Mouse (Mus musculus): ENCODE measurements around the gene Sec24b.
A peak's percentile ranks its signal among the peaks of the same experiment; 100 is the strongest.

The Sec24b gene

DNA sequence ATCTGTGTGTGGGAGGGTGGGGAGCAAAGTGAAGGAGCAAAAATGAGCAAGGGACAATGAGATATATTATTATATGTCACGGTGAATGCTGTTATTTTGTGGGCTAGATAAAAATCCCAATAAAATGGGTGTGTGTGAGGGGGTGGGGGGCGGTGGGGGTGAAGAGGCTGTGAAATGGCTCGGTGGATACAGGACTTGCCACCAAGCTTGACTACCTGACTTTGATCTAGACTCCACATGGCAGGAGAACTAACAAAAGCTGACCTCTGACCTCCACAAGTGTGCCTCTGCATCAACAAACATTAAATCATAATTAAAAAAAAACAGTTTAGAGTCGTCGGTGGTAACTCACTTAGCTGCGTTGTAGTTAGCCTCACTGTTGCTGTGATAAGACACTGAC, 81.8 kb downstream of the Sec24b start:
- DNase-seq (ENCODE audit: low spot score in 2 of 2): no peak

DNA sequence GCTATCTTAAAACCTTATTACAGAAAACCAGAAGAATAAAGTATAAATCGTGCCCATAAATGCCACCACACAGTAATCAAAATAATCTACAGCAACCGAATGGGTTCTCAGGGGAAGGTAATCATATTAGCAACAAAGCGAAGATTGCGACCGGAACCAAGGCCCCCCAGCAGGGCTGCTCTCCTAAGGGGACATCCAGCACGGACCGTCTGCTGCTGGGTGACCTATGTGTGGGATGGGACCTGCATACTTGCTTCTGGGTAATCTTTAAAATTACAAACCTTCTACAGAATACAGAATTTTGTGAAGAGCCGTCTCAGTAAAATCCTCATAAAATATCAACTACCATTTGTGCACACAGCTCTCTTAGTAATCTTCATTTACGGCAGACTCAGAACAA, 82.6 kb downstream of the Sec24b start:
- no peak for DNase-seq (ENCODE audit: low spot score in 2 of 2)

DNA sequence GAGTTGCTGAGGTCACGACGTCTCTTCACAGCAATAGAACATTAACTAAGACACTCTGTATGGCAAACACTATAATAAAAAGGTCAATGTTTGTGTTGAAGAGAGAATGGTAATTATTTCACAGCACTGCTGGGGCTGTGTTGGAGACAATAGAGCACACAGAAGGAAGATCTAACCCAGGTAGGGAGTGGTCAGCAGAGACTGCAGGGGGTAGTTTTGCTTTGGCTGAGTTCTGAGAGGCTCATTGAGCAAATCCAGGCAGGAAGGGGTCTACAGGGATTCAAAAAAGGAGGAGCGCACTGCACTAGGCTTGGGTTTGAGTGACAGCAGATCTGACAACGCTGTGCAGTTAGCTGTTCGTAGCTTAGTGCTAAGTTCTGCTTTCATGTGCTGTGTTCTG, 85.0 kb downstream of the Sec24b start:
- no peak for DNase-seq (ENCODE audit: low spot score in 2 of 2)

DNA sequence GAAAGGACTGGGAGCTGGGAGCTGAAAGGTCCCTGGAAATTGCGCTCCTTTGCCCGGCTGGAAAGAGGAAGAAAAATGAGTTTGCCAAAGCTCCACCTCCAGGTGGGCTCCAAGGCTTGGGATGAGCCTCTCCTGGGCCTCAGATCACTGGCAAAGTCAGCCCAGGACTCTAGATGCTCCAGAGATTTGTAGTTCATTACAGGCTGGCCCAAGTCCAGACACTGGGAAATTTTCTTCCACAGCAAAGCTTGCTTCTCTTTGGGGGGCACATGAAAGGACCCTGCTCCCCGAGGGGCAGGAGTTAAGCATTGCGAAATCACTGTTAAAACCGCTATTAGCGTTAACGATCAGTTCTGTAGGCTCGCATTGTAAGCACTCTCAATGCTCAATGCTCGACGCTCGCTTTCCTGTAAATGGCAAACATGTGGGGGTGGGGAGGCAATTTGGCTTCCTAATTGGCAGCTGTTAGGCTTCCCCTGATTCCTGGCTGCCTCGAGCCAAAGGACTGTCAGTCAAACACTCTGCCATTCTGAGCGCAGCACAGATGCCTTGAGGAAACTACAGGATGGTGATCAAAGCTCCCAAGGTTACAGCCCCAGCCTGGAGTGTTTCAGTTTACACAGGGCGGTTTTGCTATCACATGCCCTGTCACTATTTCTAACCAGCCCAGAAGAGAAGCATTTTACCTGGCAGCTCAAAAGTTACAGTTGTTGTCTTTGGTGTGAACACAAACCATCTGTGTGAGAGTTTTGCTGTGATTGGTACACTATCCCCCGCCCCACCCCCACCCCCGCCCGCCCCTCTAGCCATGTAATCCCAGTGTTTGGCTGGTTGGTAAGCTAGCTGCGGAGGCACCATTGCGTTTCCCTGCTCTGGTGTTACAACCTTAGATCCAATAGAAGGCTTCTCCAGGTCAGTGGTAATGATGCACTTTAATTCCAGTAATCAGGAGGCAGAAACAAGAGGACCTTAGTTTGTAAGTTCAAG, 90.5 kb downstream of the Sec24b start:
- DNase-seq (ENCODE audit: low spot score in 2 of 2): no peak

DNA sequence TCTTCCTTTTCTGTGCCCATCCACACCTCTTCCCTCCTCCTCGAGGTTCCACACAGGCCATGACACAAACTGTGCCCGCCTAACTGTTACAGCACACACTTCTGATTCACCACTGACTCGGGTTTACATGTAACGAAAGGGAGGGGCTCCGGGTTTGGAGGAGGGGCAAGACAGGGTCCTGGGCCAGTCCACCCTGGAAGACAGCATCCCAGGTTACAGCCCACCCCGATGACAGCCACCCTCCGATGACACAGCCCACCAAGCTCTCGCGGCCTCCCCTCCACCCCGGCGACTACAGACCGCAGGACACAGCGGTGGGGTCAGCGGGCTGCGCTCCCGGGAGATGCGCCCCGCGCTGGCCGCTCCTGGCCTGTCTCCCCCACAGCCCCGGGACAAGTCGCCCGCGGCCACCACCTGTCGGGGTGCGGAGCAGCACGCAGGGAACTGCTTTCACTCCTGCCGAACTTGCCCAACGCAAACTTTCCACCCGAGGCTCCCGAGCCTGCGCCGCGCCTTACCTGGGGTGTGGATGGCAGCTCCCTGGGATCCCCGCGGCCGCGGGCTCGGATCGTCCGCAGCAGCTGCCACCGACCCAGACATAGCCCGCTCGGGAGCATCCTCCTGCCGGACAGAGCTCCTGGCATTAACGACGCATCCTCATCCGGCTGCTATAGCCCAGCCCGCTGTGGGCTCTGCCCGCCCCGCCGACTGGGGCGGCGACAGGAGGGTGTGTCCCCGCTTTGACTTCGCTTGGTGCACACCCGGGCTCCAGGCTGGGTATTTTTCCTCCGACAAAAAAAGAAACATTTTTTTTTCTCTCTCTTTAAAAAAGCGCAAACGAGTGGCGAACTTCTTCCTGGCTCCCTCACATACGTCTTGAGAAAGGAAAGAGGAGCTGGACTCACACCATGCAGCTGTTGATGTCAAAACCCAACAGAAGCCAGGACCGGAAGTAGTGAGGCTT, 91.6 kb downstream of the Sec24b start, which contains the start of gene Mcub:
TSS of gene Mcub (minus strand) at position 775 of the 964 bp plus-strand sequence.
- DNase-seq (ENCODE audit: low spot score in 2 of 2): no peak

DNA sequence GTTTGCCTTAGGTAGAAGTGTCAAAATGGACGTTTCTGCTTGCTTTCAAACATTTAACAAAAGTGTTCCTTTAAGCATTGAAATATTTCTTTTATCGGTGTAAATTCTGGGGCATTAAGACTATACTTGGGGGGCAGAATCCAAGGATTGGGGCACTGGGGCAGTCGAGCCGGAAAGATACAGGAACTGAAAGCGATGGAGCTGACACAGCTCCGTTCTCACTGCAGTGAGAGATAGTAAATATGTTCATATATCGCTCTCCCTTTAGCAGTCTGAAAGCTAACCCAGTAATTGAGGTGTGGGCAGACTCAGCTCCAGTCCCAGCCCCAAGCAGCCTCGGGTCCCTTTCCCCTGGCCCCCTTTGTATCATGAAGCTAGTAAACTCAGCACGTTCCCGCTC, 92.3 kb downstream of the Sec24b start:
- DNase-seq (ENCODE audit: low spot score in 2 of 2): no peak

DNA sequence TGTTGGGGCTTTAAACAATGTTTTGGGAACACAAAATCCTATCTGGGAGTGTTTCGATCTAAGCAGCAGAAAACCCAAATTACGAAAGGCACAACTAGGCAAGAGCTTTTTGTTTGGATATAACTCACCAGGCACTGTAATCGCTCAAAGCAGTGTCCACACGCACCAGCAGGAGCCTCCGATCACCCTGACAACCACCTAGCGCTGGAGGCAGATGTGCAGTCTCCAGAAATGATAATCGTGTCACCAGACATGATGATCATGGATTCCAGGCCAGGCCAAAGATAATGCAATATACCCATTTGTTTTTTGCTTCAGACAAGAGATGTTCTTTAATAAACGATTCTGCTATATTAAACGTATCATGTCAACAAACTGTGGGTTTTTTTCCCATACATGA, 93.5 kb downstream of the Sec24b start:
- DNase-seq (ENCODE audit: low spot score in 2 of 2): no peak

DNA sequence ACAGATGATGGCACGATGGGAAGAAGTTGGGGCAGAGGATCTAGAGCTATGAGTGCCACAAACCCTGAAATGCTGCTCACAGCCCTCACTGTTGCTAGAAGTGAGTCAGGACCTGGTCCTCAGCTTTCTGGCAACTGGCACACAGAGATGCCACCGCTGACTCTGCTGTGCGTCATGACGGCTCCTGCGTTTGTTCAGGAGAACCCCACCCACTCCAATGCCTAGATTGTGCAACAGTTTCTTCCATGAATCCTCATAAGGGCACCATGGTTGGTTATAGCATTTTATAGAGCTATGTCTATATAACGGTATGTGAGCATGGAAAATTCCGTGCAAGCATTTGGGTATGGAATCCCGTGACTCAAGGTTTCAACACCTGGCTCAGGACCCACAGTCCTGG, 96.7 kb downstream of the Sec24b start:
- DNase-seq (ENCODE audit: low spot score in 2 of 2): no peak

DNA sequence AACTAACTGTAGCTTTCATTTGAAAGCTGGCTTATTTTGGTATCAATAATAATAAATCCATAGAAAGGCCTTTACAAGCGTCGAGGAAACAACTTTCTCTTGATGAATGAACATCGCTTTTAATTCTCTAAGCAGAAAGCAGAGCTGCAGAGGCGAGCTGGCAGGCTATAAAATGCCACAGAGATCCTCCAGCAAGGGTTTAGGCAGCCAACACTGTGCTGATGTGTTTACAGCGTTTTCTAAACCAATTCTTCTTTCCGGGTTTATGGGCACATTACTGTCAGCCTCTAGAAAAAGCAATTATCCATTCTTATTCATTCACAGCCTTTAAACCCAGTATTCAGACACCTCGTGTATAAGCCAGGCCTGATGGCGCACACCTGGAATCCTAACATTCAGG, 98.8 kb downstream of the Sec24b start:
- DNase-seq (ENCODE audit: low spot score in 2 of 2): peak in 1 of 2 experiments; percentile 9

DNA sequence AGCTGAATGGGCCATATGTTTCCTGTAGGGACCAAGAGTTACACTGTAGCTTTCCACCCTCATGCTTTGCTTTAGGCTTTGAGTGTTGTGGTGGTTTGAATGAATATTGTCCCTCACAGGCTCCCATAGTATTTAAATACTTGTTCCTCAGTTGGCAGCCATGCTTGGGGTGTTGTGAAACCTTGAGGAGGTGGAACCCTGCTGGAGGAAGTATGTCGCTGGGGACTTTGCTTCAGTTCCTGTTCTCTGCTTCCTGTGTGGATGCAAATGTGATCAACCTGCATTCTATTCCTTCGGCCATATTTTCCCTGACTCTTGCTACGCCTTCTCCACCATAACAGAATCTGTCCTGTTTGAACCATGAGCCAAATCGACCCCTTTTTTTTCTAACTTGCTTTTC, 108.1 kb downstream of the Sec24b start:
- no peak for DNase-seq (ENCODE audit: low spot score in 2 of 2)

DNA sequence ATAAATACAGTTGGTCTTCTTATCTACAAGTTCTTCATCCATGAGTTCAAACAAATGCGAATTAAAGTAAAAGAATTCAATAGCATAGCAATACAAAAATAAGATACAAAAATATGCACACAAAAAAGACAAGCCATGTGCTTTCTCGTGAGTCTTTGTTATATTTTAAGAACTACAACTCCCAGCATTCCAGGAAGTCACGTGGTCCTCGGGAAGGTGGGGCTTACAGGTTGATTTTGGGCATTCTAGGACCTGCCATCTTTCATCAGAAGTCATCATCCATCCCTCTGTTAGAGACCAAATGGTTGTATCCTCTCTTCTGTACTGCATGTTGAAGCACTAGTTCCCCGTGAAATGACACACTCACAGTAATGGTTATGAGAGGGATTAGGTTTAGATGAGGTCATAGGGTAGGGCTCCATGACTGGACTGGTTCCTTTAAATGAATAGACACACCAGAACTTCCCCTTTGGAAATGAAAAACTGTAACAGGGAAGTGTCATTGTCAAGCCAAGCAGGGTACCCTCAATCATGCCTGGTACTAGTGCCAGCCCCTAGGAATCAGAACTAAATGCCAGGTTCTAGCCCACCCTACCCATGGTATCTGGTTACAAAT, 112.1 kb downstream of the Sec24b start:
- DNase-seq (ENCODE audit: low spot score in 2 of 2): no peak

DNA sequence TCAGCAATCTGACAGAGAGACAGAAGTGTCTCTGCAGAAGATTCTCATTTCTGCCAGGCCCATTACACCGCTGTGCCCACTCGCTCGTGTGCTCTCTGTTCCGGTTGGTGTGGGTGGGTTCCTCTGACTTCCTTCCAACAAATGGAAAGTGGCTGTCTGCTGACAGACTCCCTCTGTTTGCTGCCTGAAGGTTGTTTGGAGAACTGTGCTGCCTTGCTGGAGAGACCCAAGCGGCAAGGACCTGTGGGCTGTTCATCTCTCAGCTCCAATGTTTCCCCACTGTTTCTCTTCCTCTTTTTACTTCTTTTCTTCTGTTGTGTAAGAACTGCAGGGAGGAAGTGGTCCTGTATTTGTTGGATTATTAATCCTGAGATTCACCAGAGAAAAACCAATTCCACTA, 113.0 kb downstream of the Sec24b start:
- DNase-seq (ENCODE audit: low spot score in 2 of 2): peak in 1 of 2 experiments; percentile 70

DNA sequence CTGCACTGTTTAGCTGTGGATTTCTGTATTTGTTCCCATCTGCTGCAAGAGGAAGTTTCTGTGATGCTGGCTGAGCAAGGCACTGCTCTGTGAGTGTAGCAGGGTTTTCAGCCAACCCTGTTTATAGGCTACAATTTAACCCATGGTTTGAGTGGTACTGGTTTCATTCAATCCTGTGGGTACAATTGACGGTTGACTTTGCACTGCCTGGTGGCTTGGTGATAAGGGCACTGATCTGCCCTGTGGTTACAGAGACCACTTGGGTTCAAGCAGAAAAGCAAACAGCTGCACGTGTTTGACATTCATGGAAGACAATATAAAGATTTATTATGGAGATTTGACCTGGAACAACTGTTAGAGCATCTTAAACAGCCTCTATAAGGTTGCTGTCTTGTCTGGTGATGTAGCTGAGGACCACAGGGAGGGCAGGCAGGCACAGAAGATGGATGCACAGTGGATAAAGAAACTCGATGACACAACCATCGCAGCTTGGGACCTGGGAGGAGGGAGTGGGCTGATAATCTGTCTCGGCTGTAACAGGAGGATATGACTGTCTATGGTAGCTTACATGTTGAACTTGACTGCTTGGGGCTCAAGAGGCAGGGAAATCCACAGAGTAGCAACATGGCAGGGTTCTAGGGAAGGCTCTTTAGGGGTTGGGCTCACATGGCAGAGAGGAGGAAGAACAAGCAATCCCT, 115.0 kb downstream of the Sec24b start:
- DNase-seq (ENCODE audit: low spot score in 2 of 2): no peak

DNA sequence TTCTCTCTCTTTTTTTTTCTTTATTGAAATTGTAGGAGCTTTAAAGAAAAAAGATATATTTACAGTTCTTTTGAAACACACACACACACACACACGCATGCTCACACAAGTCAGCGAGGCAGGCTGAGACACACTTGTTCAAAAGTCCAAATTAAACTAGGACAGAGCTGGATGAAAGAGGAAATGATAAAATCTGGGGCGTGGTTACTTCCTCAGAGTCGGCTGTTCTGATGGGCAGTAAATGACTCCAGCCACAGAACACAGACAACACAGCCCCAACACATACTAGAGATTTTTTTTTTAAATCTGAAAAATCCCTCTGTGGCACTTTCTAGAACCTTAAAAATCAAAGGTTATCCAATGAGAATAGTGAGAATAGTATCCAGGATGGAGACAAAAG, 117.5 kb downstream of the Sec24b start:
- DNase-seq (ENCODE audit: low spot score in 2 of 2): no peak

DNA sequence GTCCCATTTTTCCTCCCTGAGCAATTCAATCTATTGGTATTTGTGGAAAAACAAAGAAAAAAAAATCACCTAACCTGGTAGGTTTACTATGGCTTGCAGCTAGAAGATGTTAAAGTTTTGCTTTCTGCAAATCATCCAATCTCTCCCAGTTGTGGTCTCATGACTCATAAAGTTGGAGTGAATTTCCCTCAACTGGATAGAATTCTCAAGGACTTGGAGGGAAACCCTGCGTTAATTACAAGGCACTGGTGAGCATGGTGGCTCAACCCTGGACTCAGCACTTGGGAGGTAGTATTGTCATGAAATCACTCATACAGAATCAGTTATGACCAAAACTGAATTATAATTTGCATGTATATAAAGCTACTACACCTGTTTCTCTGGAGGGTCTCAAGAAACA, 120.1 kb downstream of the Sec24b start:
- DNase-seq (ENCODE audit: low spot score in 2 of 2): no peak

DNA sequence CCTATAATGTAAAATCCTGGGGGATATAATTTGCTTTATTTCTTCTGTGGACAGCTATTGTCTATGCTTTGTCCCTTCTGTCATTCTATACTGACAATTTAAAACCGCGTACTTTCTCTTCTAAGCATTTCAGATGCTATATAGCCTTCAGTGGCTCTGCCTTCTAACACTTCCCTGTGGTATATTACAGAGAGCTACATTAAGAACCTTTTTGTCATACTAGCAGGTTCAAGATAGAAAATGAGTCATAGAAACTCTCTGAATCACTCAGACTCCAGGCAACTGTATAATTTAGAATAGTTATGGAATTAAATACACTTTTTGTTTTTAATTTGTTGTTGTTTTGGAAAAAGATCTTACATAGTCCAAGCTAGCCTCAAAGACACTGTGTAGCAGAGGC, 120.6 kb downstream of the Sec24b start:
- DNase-seq (ENCODE audit: low spot score in 2 of 2): no peak

DNA sequence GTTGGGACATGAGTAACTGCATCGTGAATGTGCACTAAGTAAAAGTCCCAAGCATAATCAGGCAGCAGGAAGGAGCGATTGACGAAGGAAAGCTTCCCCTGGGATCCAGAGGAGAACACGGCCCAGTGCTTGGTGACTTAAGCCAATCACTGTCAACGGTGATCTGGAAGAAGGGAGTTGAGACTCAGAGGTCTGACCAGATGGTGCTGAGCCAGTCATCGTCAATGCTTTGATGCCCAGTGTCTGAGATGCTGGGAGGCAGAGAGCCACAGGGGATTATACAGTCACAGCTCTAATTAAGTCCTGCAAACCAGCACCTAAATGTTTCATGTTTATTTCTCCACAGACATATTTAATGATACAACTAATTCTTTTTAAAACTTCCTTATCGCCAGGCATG, 122.3 kb downstream of the Sec24b start:
- DNase-seq (ENCODE audit: low spot score in 2 of 2): no peak

DNA sequence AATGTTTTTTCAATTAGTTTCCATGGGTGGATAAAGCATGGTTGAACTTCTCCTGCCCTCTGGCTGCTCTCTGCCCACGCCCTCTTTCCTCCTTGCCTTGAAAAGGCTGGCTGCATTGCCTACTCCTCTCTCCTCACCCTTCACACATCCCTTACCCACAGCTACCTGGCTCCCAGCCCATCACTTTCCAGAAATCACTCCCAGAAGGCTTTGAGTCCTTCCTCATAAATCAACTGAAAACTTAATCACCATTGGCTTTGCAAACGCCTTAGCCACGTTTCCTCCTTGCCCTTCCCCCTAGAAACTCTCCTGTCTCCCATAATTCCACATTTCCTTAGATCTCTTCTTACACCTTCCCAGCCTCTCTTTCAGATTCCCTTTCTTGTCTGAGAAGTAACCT, 123.5 kb downstream of the Sec24b start:
- no peak for DNase-seq (ENCODE audit: low spot score in 2 of 2)

DNA sequence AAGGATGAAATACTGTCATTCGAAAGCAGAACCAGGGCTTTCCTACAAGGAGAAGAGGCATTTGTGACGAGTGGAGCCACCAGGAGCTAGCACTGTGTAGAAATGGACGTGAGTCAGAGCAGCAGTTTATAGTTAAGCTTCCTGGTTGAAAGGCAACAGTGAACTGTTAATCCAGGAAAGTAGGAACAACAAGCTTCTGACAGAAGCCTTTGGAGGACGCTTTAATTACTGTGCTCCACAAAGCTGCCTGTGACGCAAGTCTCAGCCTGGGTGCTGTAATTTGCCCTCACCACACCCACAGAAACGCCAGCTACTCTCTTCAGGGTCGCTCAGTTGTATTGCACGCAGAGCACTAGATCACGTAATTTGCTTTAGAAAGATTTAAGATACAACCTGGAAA, 124.8 kb downstream of the Sec24b start:
- DNase-seq (ENCODE audit: low spot score in 2 of 2): peak in 1 of 2 experiments; percentile 14

Data from left cerebral cortex, adult 9 months (tissue).